Mouse (Mus musculus) hindbrain, embryonic 16.5 days (tissue): ENCODE measurements around the gene Mbnl1. TPM values are rescaled to one million over a fixed set of nuclear protein-coding genes. Genes with fewer than 3 reads are reported as not detected.

ENCODE experiments used
- ATAC-seq: fragments of 200-750 bp; cut with Nextera tagmentation; 2 replicates; pipeline ENCODE4 v1.8.0; 2017; ENCODE audit warnings: moderate TSS enrichment, moderate library complexity
- H3K27ac ChIP-seq: fragments of 300-500 bp; sonication (generic); 2 replicates; pipeline ENCODE4 v1.5.1; 2014; ENCODE audit warnings: low read depth, mild to moderate bottlenecking, control low read depth, low read length, moderate library complexity
- H3K27me3 ChIP-seq: fragments of 300-500 bp; sonication (generic); replicated peaks from 2 replicates; pipeline ENCODE4 v1.6.1; 2014; ENCODE audit warnings: low read length; ENCODE audit not compliant: control insufficient read depth, insufficient read depth
- H3K36me3 ChIP-seq: fragments of 300-500 bp; sonication (generic); 2 replicates; pipeline ENCODE4 v1.6.1; 2014; ENCODE audit warnings: mild to moderate bottlenecking, low read length, moderate library complexity, mixed read lengths; ENCODE audit not compliant: control insufficient read depth, insufficient read depth
- H3K4me1 ChIP-seq: fragments of 300-500 bp; sonication (generic); 2 replicates; pipeline ENCODE4 v1.6.1; 2014; ENCODE audit warnings: low read depth, low read length; ENCODE audit not compliant: control insufficient read depth, insufficient read depth
- H3K4me2 ChIP-seq: fragments of 300-500 bp; sonication (generic); 2 replicates; pipeline ENCODE4 v1.6.1; 2014; ENCODE audit warnings: mild to moderate bottlenecking, low read length, control low read depth, moderate library complexity
- H3K4me3 ChIP-seq: fragments of 300-500 bp; sonication (generic); 2 replicates; pipeline ENCODE4 v1.5.1; 2014; ENCODE audit warnings: mild to moderate bottlenecking, low read length, control low read depth, moderate library complexity
- H3K9ac ChIP-seq: fragments of 300-500 bp; sonication (generic); 2 replicates; pipeline ENCODE4 v1.6.1; 2014; ENCODE audit warnings: low read depth, mild to moderate bottlenecking, control low read depth, low read length, moderate library complexity
- H3K9me3 ChIP-seq: fragments of 300-500 bp; sonication (generic); 2 replicates; pipeline ENCODE4 v1.6.1; 2014; ENCODE audit warnings: mild to moderate bottlenecking, low read length, moderate library complexity; ENCODE audit not compliant: control insufficient read depth
- WGBS: fragments of 180-500 bp; shearing (Covaris S2); extraction: QIAGEN DNeasy Blood & Tissue Kit; methylation state at CpG from one replicate; pipeline ENCODE4 v1.1.7; 2014; 5-methylcytosine and 5-hydroxymethylcytosine counted together
- polyA plus RNA-seq: library from polyadenylated mRNA; unstranded; fragments of >200 nt; fragmentation: Nextera tagmentation; extraction: Ambion mirVana; gene quantifications from 2 replicates; pipeline ENCODE4 v1.2.1, GENCODE M21; 2015

Gene Mbnl1
- polyA plus RNA-seq, 1 experiment from 2014 or later: 45.0 TPM

- no peak overlapping the region for H3K9ac ChIP-seq
- WGBS: 92% methylated on average over 3 of the region's 3 CpGs
Observed at GRCm38 (mm10) chr3:60511197-60511596, 38.6 kb downstream of the Mbnl1 start.

DNA sequence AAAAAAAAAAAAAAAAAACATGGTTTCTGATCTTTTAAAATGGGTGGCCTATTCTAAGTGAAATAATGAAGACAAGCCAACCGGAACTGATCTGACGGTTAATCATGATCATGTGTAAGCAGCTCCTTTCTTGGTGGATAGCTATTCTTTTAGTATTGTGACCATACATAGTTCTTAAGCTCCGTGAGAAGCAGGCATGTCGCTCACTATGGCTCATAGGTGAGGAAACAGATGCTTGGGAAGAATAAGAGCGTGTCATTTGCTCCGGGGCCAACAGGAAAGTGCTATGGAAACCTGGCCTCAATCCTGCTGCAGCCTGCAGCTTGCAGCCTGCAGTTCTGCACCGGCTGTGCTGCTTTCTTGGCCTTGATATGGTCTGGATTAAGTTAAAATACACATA is 40.7 kb downstream of the Mbnl1 start:
- H3K4me3 ChIP-seq: no peak overlapping the region
- no peak overlapping the region for H3K9ac ChIP-seq
- no peak overlapping the region for H3K4me2 ChIP-seq
- no peaks in the 10 kb centered on the region for H3K9me3 ChIP-seq
- peak; percentile 51 for ATAC-seq
- no peaks in the 10 kb centered on the region for H3K27me3 ChIP-seq
- H3K36me3 ChIP-seq: no peaks in the 10 kb centered on the region
- no peaks in the 10 kb centered on the region for H3K4me1 ChIP-seq
- no peak overlapping the region for H3K27ac ChIP-seq
- WGBS: 33% methylated on average over 7 of the region's 7 CpGs

More at GRCm38 (mm10) chr3:60511197-60511596, 38.6 kb downstream of the Mbnl1 start:
- H3K4me2 ChIP-seq: no peak overlapping the region
- no peaks in the 10 kb centered on the region for H3K9me3 ChIP-seq
- H3K4me3 ChIP-seq: no peak overlapping the region
- no peaks in the 10 kb centered on the region for H3K4me1 ChIP-seq
- H3K27me3 ChIP-seq: no peaks in the 10 kb centered on the region
- no peak for ATAC-seq
- H3K36me3 ChIP-seq: no peaks in the 10 kb centered on the region
- H3K27ac ChIP-seq: no peak overlapping the region

DNA sequence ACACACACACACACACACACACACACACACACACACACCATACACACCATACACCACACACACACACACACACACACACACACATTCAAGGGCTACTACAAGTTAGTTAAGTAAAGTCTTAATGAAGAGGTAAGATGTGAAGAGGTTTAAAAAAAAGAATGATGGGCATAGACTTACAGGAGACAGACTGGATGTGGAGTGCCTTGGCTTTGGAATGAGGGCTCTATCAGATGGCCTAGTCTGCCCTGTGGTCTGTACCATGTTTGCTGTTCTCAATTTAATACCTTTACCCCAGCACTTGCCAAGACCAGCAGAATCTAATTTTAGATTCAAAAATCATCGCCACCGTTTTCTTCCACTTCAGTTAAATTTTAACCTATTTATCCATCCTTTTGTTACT is 41.1 kb downstream of the Mbnl1 start:
- Histone ChIP-seq H3K4me1 (no peaks in the 10 kb centered on the region), H3K4me2 (no peak overlapping the region), H3K9me3 (no peaks in the 10 kb centered on the region), H3K27ac (no peak overlapping the region), H3K36me3 (no peaks in the 10 kb centered on the region), H3K4me3 (no peak overlapping the region), H3K27me3 (no peaks in the 10 kb centered on the region), H3K9ac (no peak overlapping the region)
- peak; percentile 30; the same call in 1 of the 2 replicates for ATAC-seq
- 85% methylated on average over 2 of the region's 2 CpGs for WGBS

GRCm38 (mm10) chr3:60515430-60515829 is 42.8 kb downstream of the Mbnl1 start:
- no peaks in the 10 kb centered on the region for H3K9me3 ChIP-seq
- no peak overlapping the region for H3K4me3 ChIP-seq
- no peak overlapping the region for H3K4me2 ChIP-seq
- no peak for ATAC-seq
- no peaks in the 10 kb centered on the region for H3K4me1 ChIP-seq
- no peaks in the 10 kb centered on the region for H3K27me3 ChIP-seq
- H3K36me3 ChIP-seq: no peaks in the 10 kb centered on the region
- H3K9ac ChIP-seq: no peak overlapping the region
- no peak overlapping the region for H3K27ac ChIP-seq

DNA sequence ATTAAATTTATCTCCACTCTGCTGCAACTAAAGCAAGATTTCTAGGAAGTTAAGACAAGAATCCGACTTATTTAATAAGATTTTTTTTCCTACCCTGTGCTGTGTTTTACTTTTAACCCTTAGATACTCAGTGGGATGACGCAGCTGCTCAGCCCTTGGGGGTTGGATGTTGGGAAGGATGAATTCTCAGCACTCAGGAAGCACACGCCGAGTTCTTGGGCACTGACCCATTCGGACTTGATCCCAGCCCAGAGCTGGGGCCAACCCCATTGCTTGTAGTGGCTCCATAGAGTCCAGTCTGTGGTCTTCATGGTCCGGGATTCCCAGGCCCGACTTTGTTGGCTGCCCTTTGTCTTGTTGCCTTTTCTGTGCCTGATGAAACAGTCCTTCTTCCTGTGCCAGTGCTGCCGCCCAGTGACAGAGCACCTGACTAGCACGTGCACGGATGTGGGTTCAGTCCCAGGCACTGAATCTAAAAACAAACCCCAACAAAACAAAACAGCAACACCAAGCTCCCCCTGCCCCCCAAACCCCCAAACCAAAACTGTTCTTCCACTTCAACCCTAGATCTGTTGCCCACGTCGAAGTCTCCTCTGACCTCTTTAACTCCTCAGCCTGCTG is 43.5 kb downstream of the Mbnl1 start:
- Histone ChIP-seq H3K4me3 (no peak overlapping the region), H3K9ac (no peak overlapping the region), H3K4me1 (no peaks in the 10 kb centered on the region), H3K27ac (no peak overlapping the region), H3K27me3 (no peaks in the 10 kb centered on the region), H3K4me2 (no peak overlapping the region), H3K36me3 (no peaks in the 10 kb centered on the region), H3K9me3 (no peaks in the 10 kb centered on the region)
- peak; percentile 50 for ATAC-seq
- WGBS: 40% methylated on average over 12 of the region's 12 CpGs

DNA sequence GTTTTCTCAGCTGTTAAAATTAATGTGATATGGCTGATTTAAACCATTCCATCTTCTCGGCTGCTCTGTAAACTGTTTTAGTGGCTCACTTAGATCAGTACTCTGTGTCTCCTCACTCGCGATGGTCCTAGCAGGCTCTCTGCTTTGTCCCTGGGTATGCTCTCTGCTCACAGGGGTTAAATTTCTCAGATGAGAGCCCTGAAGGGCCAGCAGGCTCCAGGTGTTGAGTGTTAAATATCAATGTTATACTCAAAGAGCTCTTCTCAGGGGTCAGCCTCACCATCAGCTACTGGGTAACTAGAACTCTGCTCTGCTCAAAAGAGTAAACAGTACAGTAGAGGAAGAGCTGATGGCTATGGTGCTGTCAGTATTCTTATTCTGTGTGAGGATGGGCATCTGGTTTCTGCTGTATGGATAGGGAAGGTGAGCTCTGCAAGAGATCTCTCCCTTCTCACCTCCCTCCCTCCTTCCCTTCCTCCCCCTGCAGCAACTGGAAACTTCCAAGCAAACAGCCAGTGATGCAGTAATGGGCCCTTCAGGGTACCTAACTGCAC is 44.7 kb downstream of the Mbnl1 start:
- Histone ChIP-seq H3K27me3 (no peaks in the 10 kb centered on the region), H3K36me3 (no peaks in the 10 kb centered on the region), H3K4me3 (no peak overlapping the region), H3K27ac (no peak overlapping the region), H3K9ac (no peak overlapping the region), H3K4me2 (no peak overlapping the region), H3K9me3 (no peaks in the 10 kb centered on the region), H3K4me1 (no peaks in the 10 kb centered on the region)
- no peak for ATAC-seq
- WGBS: 73% methylated on average over 3 of the region's 3 CpGs

DNA sequence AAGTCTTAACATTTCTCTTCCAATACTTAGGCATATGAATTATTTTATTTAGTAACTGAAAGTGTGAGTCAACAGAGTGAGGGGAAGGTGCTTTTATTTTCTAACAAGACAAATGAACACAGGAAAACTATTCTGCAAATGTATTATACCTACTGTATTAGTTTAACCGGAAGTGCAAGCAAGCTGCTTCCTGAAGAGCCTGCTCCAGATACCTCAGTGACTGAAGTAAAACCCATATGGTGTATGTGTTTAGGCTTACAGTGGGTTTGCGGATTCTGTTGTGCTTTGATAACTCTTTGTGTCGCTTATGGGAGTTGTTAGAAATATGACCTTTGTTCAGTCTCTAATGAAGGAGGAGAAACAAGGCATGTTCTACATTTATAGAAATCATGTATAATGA is 46.7 kb downstream of the Mbnl1 start:
- 87% methylated on average over 3 of the region's 3 CpGs for WGBS
- Histone ChIP-seq H3K27ac (no peak overlapping the region), H3K4me1 (no peaks in the 10 kb centered on the region), H3K4me2 (no peak overlapping the region), H3K9me3 (no peaks in the 10 kb centered on the region), H3K27me3 (no peaks in the 10 kb centered on the region), H3K36me3 (no peaks in the 10 kb centered on the region), H3K9ac (no peak overlapping the region), H3K4me3 (no peak overlapping the region)
- no peak for ATAC-seq

DNA sequence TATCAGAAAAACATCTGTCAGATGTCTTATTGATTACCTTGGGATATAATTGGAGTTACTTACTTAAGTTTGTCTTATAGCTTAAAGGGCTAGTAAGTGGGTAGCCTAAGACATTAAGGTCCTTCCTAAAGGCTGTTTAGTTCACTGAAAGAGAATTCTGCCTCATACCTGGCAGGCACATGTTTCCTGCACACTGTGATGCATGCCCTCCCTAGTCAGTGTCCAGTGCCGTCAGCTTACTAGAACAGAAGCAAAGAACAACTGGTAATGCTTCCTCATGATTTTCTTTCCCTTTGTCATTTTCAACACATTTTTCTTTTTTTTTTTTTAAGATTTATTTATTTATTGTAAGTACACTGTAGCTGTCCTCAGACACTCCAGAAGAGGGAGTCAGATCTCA is 51.5 kb downstream of the Mbnl1 start:
- Histone ChIP-seq H3K4me3 (no peak overlapping the region), H3K27me3 (no peaks in the 10 kb centered on the region), H3K27ac (no peak overlapping the region), H3K9ac (no peak overlapping the region), H3K4me1 (peaks cover 13% of the 10 kb centered on the region), H3K4me2 (no peak overlapping the region), H3K9me3 (no peaks in the 10 kb centered on the region), H3K36me3 (no peaks in the 10 kb centered on the region)
- no peak for ATAC-seq
- WGBS: 97% methylated on average over 1 of the region's 1 CpGs

DNA sequence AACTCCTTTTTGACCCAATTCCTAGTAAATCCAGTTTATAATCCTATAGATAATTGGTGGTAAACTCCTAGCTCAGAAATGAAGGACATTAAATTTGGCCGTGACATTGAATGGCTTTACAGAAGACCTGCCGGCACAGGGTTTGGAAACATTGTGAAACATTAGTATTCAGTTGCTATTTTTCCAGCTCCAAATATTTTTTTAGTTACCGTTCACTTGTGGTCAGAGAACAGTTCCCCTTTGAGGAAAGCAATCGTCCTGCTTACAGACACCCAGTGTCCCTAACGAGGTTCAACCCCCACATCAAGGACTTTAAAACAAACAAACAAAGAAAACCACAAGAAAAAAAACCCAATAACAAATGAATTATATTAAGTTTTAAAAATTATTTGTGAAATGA is 58.7 kb downstream of the Mbnl1 start:
- Histone ChIP-seq H3K36me3 (no peaks in the 10 kb centered on the region), H3K4me2 (peak overlapping the region; percentile 47), H3K9me3 (no peaks in the 10 kb centered on the region), H3K27me3 (no peaks in the 10 kb centered on the region), H3K4me3 (peak overlapping the region; percentile 19), H3K4me1 (peaks cover 35% of the 10 kb centered on the region), H3K27ac (no peak overlapping the region), H3K9ac (no peak overlapping the region)
- no peak for ATAC-seq
- WGBS: 56% methylated on average over 5 of the region's 5 CpGs
